Mouse (Mus musculus) E14TG2a.4 (cell line): ENCODE measurements at regions not wholly inside any gene's neighbourhood (a gene's known extent, or its start where the extent isn't known, plus 50 kb on each side); places are given as distances from the start of the nearest gene placed in this dataset.

Experiments
- H3K27me3 ChIP-seq: 2 replicates; pipeline ENCODE4 v1.6.1; 2014; ENCODE audit warnings: low read length, control low read depth; ENCODE audit not compliant: insufficient read depth
- H3K36me3 ChIP-seq: 2 replicates; pipeline ENCODE4 v1.6.1; 2014; ENCODE audit warnings: low read length, control low read depth; ENCODE audit not compliant: insufficient read depth
- H3K4me1 ChIP-seq: replicated peaks from 2 replicates; pipeline ENCODE4 v1.6.1; 2014; ENCODE audit warnings: low read depth, low read length, control low read depth
- H3K4me3 ChIP-seq: replicated peaks from 2 replicates; pipeline ENCODE4 v1.5.1; 2014; ENCODE audit warnings: mild to moderate bottlenecking, low read length
- H3K9me3 ChIP-seq: 2 replicates; pipeline ENCODE4 v1.6.1; 2014; ENCODE audit warnings: low read length, control low read depth
- CTCF ChIP-seq: conservative IDR thresholded peaks from 2 replicates; pipeline ENCODE4 v1.5.1; 2014; ENCODE audit warnings: low read length
- NANOG ChIP-seq: IDR thresholded peaks from 2 replicates; pipeline ENCODE4 v1.6.1; 2014; ENCODE audit warnings: borderline replicate concordance, low read length, mixed read lengths
- POU5F1 ChIP-seq: IDR thresholded peaks from 2 replicates; pipeline ENCODE4 v1.6.1; 2014; ENCODE audit warnings: low read length, borderline replicate concordance

DNA sequence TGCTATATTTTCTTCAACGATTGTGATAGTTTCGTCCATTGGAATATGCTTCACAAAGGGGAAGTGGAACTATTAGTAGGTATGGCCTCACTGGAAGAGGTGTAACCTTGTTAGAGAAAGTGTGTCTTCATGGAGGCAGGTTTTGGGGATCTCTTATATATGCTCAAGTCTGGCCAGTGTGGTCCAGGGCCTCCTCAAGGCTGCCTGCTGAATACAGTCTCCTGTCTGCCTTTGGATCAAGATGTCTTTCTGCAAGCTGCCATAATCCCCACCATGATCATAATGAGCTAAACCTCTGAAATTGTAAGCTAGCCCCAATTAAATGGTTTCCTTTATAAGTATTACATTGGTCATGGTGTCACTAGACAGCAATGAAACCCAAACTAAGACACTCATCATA, 384.3 kb downstream of the Btbd3 start:
- Histone ChIP-seq H3K9me3 (no peaks in the 10 kb centered on the region), H3K4me1 (no peaks in the 10 kb centered on the region), H3K4me3 (no peak overlapping the region), H3K27me3 (no peaks in the 10 kb centered on the region), H3K36me3 (no peaks in the 10 kb centered on the region)
- TF ChIP-seq CTCF (no peak), NANOG (no peak), POU5F1 (no peak)

DNA sequence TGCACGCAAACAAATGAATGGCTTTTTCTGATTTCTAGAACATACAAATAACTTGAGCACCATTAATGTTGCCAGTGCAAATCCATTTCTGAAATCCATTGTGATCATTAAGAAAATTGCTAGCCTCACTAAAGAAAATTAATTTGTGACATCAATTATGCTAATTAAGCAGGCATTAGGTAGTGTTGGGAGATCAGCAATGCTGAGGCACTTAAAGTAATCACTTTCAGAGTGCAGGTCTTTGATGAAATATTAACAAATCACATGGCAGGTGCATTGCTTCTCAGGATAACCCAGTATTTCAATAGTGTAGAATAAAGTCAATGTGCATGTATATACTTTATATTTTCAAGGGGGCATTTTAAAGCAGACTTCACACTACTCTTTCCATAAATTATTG, 385.0 kb downstream of the Btbd3 start:
- H3K27me3 ChIP-seq, result no peaks in the 10 kb centered on the region
- H3K4me1 ChIP-seq, result no peaks in the 10 kb centered on the region
- H3K4me3 ChIP-seq, result no peak overlapping the region
- H3K9me3 ChIP-seq, result no peaks in the 10 kb centered on the region
- TF ChIP-seq NANOG (no peak), POU5F1 (no peak), CTCF (no peak)
- H3K36me3 ChIP-seq, result no peaks in the 10 kb centered on the region

DNA sequence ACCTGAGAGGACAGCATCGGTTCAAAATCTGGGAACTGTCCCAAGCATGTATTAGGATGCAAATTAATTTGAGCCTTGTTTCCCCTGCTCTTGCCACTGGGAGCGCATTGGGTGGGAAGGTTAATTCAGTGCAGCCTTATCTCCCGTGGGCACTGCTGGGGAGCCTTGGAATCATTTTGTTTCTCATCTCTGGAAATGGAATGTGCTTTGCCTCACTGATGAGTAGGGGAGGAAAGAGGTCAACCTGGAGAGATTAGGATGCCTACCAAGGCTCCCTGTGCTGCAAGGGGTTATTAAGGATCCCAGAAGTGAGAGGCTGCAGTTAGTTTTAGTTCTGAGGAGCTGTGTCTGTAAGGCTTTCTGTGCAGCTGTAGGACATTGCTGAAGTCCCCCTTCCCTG, 392.3 kb downstream of the Btbd3 start:
- no peak overlapping the region for H3K4me3 ChIP-seq

DNA sequence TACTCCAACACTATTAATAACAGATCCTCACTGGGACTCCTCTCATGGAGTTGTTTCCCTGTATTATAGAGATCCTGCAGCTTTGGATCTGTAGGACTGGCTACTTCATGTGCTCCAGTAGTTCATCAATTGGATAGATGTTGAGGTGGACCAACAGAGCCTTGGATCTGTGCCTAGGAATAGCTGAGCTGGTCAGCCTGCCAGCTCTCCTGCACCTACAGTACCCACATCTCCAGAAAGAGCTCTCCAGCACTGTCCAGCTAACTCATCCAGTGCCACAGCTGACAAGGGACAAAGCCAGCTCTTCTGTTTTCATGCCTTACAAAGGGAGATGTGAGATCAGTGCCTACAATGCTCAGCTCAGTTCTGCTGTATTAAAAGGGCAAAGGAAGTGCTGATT, 403.0 kb downstream of the Btbd3 start:
- Histone ChIP-seq H3K4me3 (no peak overlapping the region), H3K36me3 (no peaks in the 10 kb centered on the region), H3K27me3 (no peaks in the 10 kb centered on the region), H3K9me3 (0 out of 2 replicates have a peak, but pooled peaks cover 6% of the 10 kb centered on the region), H3K4me1 (no peaks in the 10 kb centered on the region)
- TF ChIP-seq CTCF, result no peak

More for the DNA sequence above, 392.3 kb downstream of the Btbd3 start:
- Histone ChIP-seq H3K27me3 (no peaks in the 10 kb centered on the region), H3K36me3 (no peaks in the 10 kb centered on the region), H3K9me3 (no peaks in the 10 kb centered on the region), H3K4me1 (no peaks in the 10 kb centered on the region)
- TF ChIP-seq CTCF, result no peak
- TF ChIP-seq POU5F1, result no peak
- no peak for TF ChIP-seq NANOG

DNA sequence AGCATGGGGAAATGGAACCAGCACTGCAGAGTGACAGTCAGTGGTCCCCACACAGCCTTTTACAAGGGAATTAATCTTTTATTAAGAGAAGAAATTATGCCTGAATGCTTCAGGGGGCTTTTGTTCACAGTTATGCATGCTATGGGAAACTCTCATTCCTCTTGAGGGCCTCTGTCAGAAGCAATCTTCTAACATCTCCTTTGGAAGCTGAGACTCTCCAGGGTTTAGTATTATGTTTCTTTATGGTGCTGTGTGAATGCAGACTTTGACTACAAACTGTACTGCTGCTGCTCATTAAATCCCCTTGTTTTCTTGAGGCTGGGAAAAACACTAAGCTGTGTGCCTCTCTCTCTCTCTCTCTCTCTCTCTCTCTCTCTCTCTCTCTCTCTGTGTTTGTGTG, 413.9 kb downstream of the Btbd3 start:
- Histone ChIP-seq H3K4me3 (no peak overlapping the region), H3K4me1 (no peaks in the 10 kb centered on the region), H3K36me3 (no peaks in the 10 kb centered on the region), H3K9me3 (no peaks in the 10 kb centered on the region), H3K27me3 (no peaks in the 10 kb centered on the region)
- TF ChIP-seq CTCF (no peak), POU5F1 (no peak), NANOG (no peak)

DNA sequence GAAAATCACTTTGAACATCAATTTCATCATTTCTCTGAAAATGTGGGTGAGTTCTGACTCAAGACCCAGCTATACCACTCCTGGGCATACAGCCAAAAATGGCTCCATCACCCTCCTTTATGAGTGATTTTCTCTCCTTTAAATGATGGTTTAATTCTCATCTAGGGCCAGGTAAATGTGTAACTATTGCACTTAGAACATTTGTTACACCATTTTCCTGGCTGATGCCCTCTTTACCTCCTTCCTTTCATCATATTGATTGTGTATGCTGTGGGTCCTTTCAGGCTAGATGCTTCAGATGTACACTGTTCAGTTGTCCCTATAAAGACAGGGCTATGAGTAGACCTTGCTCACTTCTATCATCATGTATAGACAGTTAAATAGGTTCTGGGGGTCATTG, 418.4 kb downstream of the Btbd3 start:
- Histone ChIP-seq H3K9me3 (no peaks in the 10 kb centered on the region), H3K27me3 (no peaks in the 10 kb centered on the region), H3K36me3 (no peaks in the 10 kb centered on the region), H3K4me3 (no peak overlapping the region), H3K4me1 (no peaks in the 10 kb centered on the region)
- TF ChIP-seq POU5F1, result no peak

DNA sequence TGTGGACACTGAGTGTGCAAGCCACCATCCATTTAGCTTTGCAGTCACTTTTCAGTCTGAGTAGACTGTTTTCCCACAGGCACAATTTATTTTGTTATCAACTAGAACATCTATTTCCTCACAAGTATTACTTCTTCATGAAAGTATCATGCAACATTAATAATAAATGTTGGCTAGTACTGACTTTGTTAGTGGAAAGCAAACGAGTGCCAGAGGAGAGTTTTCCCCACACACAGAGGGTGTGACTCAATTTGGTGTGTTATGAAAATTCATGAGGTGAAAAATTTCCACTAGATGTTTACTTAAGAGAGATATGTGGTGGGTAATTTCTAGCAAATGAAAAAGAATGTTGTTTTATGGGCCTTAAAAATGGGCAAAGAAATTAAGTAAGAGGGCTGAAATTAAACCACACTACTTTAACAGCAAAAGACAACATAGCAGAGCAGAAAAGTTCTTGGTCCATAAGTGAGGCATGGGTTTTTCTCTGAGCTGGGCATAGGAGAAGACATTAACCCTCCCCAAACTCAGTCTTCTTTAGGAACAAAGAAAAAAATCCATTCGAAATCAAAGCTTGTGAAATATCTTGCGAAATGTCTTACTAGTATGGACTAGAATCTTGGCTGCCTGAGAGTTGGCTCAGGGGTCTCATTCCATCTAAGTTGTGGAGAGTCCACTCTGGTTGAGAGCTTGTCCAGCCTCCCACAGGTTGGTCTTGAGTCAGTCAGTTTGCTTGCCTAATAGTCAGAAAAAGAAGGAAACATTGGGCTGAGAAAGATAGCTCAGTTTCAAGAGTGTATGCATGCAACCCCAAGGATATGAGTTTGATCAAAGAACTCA, 419.1 kb downstream of the Btbd3 start:
- H3K9me3 ChIP-seq, result no peaks in the 10 kb centered on the region
- no peaks in the 10 kb centered on the region for H3K36me3 ChIP-seq
- no peak for TF ChIP-seq CTCF
- H3K27me3 ChIP-seq, result no peaks in the 10 kb centered on the region
- H3K4me1 ChIP-seq, result no peaks in the 10 kb centered on the region
- no peak overlapping the region for H3K4me3 ChIP-seq

DNA sequence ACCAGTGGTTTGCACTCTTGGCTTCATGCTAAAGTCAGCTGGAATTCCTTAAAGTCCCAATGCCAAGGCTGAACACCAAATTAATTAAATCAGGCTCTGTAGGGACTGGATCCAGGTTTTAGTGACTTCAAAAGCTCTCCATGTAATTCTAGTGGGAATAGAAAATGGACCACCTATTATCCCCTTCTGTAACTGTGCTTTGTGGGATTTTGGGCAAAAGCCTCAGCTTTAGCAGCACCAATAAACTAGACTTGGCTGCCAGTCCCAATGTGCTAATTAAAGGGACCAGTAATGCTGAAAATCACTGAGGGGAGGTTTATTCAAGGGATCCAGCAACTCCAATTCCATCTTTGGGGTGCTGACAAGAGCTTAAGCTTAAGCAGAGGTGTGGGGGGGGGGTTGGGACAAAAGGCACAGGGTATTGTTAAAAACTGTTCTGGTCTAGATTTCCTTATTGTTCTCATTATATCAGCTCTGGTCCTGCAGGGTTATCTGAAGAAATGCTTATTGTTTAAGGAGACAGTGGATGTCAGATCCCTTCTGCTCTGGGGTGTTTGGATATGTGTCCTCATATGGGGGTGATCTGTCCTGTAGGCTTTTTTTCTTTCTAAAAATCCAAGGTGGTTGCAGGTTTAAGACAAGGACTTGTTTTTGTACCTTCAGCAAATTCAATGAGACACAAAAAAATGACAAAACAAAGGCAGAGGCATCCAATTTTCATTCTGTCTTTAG, 431.9 kb downstream of the Btbd3 start:
- no peak overlapping the region for H3K4me3 ChIP-seq
- no peaks in the 10 kb centered on the region for H3K9me3 ChIP-seq
- TF ChIP-seq CTCF (no peak), NANOG (no peak), POU5F1 (no peak)
- H3K36me3 ChIP-seq, result no peaks in the 10 kb centered on the region
- no peaks in the 10 kb centered on the region for H3K4me1 ChIP-seq
- H3K27me3 ChIP-seq, result no peaks in the 10 kb centered on the region

DNA sequence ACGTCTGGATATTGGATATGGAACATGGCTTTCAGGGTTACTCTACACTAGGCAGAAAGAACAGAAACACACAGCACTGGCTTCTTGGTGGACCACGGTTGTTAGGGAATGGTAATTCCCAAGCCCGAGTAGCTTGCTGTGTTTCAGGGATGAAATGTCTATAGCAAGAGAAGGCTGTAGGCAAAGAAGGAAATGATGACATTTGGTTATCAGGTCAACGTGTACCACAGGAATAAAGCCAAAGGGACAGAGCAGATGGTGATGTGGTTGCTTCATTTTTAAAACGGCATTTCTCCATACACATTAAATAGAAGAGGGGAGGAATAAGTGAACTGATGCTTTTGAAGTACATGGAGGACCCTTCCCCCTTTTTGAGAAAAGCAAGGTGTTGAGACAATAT, 433.1 kb downstream of the Btbd3 start:
- Histone ChIP-seq H3K36me3 (no peaks in the 10 kb centered on the region), H3K9me3 (no peaks in the 10 kb centered on the region)

More for the DNA sequence above, 433.1 kb downstream of the Btbd3 start:
- Histone ChIP-seq H3K27me3 (no peaks in the 10 kb centered on the region), H3K4me3 (no peak overlapping the region), H3K4me1 (no peaks in the 10 kb centered on the region)
- no peak for TF ChIP-seq POU5F1
